Mouse (Mus musculus) naive thymus-derived CD4-positive, alpha-beta T cell, adult 2 months (primary cell): ENCODE data around the gene Olfr1239.

ENCODE experiments used
- DNase-seq: peaks from one replicate; pipeline ENCODE4 v3.0.0-alpha.2; 2011; ENCODE audit warnings: low read depth

Gene Olfr1239

GRCm38 (mm10) chr2:89420307-89420706 is at the start of gene Olfr1239:
TSS of gene Olfr1239 (minus strand) at chr2:89420407.
- DNase-seq, result no peak

- DNase-seq, result no peak
Observed at GRCm38 (mm10) chr2:89442900-89443299, 22.7 kb upstream of the Olfr1239 start, which contains the start of gene Olfr1240. TSS of gene Olfr1240 (minus strand) at chr2:89443000.

GRCm38 (mm10) chr2:89414557-89414956 is 5.7 kb downstream of the Olfr1239 start:
- no peak for DNase-seq

GRCm38 (mm10) chr2:89409576-89409975 is 10.6 kb downstream of the Olfr1239 start, which contains the start of gene Olfr1238:
TSS of gene Olfr1238 (minus strand) at chr2:89409676.
- DNase-seq, result no peak

- DNase-seq, result no peak
Observed at GRCm38 (mm10) chr2:89400882-89401281, 19.3 kb downstream of the Olfr1239 start.
